Mouse (Mus musculus): ENCODE measurements around the gene Etv6.

DNA sequence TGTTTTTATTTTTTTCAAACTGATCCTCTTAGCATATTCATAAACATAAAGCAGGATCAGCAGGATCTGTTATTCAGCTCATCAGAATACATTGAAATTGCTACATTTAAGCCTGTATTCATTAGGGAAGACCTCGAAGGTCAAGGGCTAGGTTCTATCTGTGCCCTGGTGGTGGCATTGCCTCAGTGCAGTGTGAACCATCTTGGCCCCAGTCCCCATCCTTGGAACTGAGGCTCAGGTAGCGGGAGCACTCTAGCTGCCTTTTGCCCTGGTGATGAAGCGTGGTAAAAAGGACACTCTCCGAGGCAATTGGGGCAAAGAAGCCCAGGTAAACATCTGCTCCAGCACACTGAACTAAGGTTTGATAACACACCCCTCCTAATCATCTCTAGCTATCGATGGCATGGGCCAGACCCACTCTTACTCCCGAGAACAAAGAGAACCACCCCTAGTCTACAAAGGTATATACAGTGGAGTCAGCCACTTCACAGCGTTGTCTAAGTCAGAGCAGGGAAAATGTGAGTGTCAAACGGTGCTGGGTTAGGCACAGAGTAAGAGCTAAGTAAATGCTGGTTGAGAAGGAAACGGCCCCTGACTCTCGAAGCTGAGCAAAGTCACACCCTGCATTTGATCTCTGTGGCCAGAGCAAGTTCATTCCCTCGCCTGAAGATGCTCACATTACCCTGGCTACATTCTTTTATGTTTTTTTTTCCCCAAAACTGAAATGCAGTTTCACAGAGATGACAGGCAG lies 148.3 kb downstream of the Etv6 start:
- TF ChIP-seq CTCF (conservative IDR thresholded peaks at IDR 0.05; ENCODE audit: low read length) (no peak), POU5F1 (IDR thresholded peaks at IDR 0.05; ENCODE audit: borderline replicate concordance, low read length) (no peak), NANOG (IDR thresholded peaks at IDR 0.05; ENCODE audit: borderline replicate concordance, low read length) (no peak)
